In genomic region chr8:109458580-109458979, GRCm38 (mm10) we compare ENCODE assay signal across 11 mouse cellular contexts. TPM values are rescaled to one million over a fixed set of nuclear protein-coding genes. Genes with fewer than 3 reads are reported as not detected.
DNase-seq lines count a peak whose midpoint lies in the region; ATAC-seq lines count a peak whose summit lies in the region.
"Had no signal": no experiment of that assay in that cellular context is flagged by ENCODE, and none has a peak within 500 bp of the region (broad histone marks: within the 10 kb centered on the region; RNA-seq: fewer than 3 reads in every experiment).

No protein-coding gene starts in this region.

- peak; percentile 54 for DNase-seq in cerebellum, adult 11-12 months
- no peak for DNase-seq in cerebellum, postnatal 4 days (ENCODE audit: low spot score in 2 of 2)
- peak; percentile 21 to 30 for DNase-seq in left cerebral cortex, adult 18-20 months (ENCODE audit: low spot score in 2 of 2)
- no peak for DNase-seq in left cerebral cortex, adult 11 months (ENCODE audit: low spot score)
- peak; percentile 49 for DNase-seq in adrenal gland, postnatal 14 days
- DNase-seq in left cerebral cortex, postnatal 14 days (ENCODE audit: low spot score in 2 of 2): peak; percentile 47 to 51
- no peak for DNase-seq in forebrain, embryonic 14.5 days (ENCODE audit: low spot score)

- ATAC-seq in forebrain, embryonic 14.5 days: no peak
- ATAC-seq in megakaryocyte progenitor cell, adult 5-6 weeks (replicated peaks; ENCODE audit: poor library complexity): no peak

- no peaks in the 10 kb centered on the region for H3K36me3 ChIP-seq in forebrain, embryonic 14.5 days (ENCODE audit: control insufficient read depth, insufficient read depth, low read length)
- H3K36me3 ChIP-seq: midbrain, embryonic 12.5 days had no signal

- no peak overlapping the region for H3K4me2 ChIP-seq in forebrain, embryonic 14.5 days (ENCODE audit: low read length)
- H3K4me2 ChIP-seq: midbrain, embryonic 12.5 days had no signal

- 85% methylated on average over 12 of the region's 12 CpGs for WGBS in forebrain, embryonic 14.5 days

- intact Hi-C loops in left cerebral cortex, postnatal 14 days (cut with DNase I): no loop called here

- no peaks in the 10 kb centered on the region for H3K27me3 ChIP-seq in forebrain, embryonic 14.5 days (replicated peaks; ENCODE audit: control insufficient read depth, insufficient read depth, low read length)
- H3K27me3 ChIP-seq: midbrain, embryonic 12.5 days had no signal

- no peak overlapping the region for H3K4me3 ChIP-seq in forebrain, embryonic 14.5 days (ENCODE audit: low read depth, low read length)
- H3K4me3 ChIP-seq: midbrain, embryonic 12.5 days had no signal

- H3K9ac ChIP-seq in forebrain, embryonic 14.5 days (ENCODE audit: low read length): no peak overlapping the region
- H3K9ac ChIP-seq: midbrain, embryonic 12.5 days had no signal

- H3K9me3 ChIP-seq in forebrain, embryonic 14.5 days (replicated peaks; ENCODE audit: control insufficient read depth, low read length): no peaks in the 10 kb centered on the region
- H3K9me3 ChIP-seq: midbrain, embryonic 12.5 days had no signal

- no peak overlapping the region for H3K27ac ChIP-seq in forebrain, embryonic 14.5 days (ENCODE audit: low read depth, low read length)
- H3K27ac ChIP-seq: midbrain, embryonic 12.5 days had no signal

- peaks cover 7% of the 10 kb centered on the region for H3K4me1 ChIP-seq in forebrain, embryonic 14.5 days (ENCODE audit: control insufficient read depth, insufficient read depth, low read length)

RNA-seq across cellular contexts. Expression of gene Pmfbp1, which starts 35.2 kb away (rescaled TPM):
- under 1 TPM; 0.28 TPM for total RNA-seq in left cerebral cortex, adult 18-20 months (2021)
- not detected in 2 replicates for total RNA-seq in adrenal gland, postnatal 14 days (2021)
- under 1 TPM; 0.22 to 0.32 TPM for total RNA-seq in left cerebral cortex, postnatal 14 days (2021)
- polyA plus RNA-seq in forebrain, embryonic 14.5 days (2014; fragmentation: Nextera tagmentation; extraction: Ambion mirVana): 0.58 and 0.61 TPM in 2 replicates
- not detected in 2 replicates for total RNA-seq in megakaryocyte progenitor cell, adult 5-6 weeks (2015)
- total RNA-seq in megakaryocyte progenitor cell, adult 5-6 weeks (2017): not detected in 2 replicates
- polyA plus RNA-seq: C2C12; stomach, embryonic 14.5 days had no signal

Comparison
In these comparisons a context has a peak if more than half of its experiments do, and no peak if none do; other contexts are left out.
1. DNase-seq: peak in cerebellum, adult 11-12 months (single experiment), left cerebral cortex, adult 18-20 months (2 of 2), adrenal gland, postnatal 14 days (single experiment) and left cerebral cortex, postnatal 14 days (2 of 2); none in cerebellum, postnatal 4 days (0 of 2), left cerebral cortex, adult 11 months (single experiment) and forebrain, embryonic 14.5 days (single experiment).